Mouse (Mus musculus): Measurements from ENCODE around the gene Zfp420.

- no peak for TF ChIP-seq CTCF (IDR thresholded peaks at IDR 0.05)
- no peak for TF ChIP-seq EP300 (IDR thresholded peaks at IDR 0.05)
Measured at GRCm38 (mm10) chr7:29917371-29918061, 57.7 kb downstream of the Zfp420 start.
